8 mouse cellular contexts compared by ENCODE assay signal in the genomic region with DNA sequence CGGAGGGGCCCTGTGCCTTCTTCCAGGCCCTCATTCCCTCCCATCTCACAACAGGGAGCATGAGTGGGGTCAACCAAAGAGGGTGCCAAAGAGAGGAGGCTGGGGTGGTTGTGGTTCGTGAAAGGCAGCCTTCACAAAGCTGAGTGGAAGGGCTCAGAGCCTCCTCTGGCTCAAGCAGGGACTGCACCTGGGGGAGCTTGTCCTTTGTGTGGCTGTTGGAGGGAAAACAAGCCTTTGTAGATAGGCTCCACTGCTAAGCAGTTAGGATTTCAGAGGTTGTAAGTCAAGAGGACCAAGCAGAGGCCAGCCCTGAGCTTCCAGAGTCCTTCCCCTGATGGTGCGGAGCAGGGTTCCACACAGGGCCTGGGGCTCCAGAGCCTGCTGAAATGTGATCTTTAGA. TPM values are rescaled to one million over a fixed set of nuclear protein-coding genes. Genes with fewer than 3 reads are reported as not detected.
DNase-seq lines count a peak whose midpoint lies in the region; ATAC-seq and TF ChIP-seq lines count a peak whose summit lies in the region.
"Had no signal": no experiment of that assay in that cellular context is flagged by ENCODE, and none has a peak within 500 bp of the region (broad histone marks: within the 10 kb centered on the region; RNA-seq: fewer than 3 reads in every experiment).

No protein-coding gene starts in this region.

- peak overlapping the region; percentile 79 for H3K27ac ChIP-seq in kidney, embryonic 15.5 days
- no peak overlapping the region for H3K27ac ChIP-seq in CH12.LX (ENCODE audit: insufficient read depth, low read depth)
- H3K27ac ChIP-seq in cortical plate, adult 2 months (ENCODE audit: insufficient read depth, low read length) = no peak overlapping the region

- TF ChIP-seq CTCF in CH12.LX (conservative IDR thresholded peaks at IDR 0.05 in 1 of 2, IDR thresholded peaks at IDR 0.05 in 1 of 2; ENCODE audit: low read depth in 2 of 2, low read length in 2 of 2) = peak; percentile 9 to 36; a peak in 2 of 4 replicates
- 0 out of 2 replicates have a peak, but pooled peaks have one; percentile 7 for TF ChIP-seq CTCF in cortical plate, adult 2 months (IDR thresholded peaks at IDR 0.05; ENCODE audit: extremely low read depth, insufficient read depth, low read length)

- peaks cover 32% of the 10 kb centered on the region for H3K36me3 ChIP-seq in kidney, embryonic 15.5 days
- peaks cover 28 to 48% of the 10 kb centered on the region in 2 experiments for H3K36me3 ChIP-seq in CH12.LX (replicated peaks in 1 of 2; ENCODE audit: control insufficient read depth in 1 of 2, insufficient read depth in 1 of 2, low read length in 1 of 2)

- 32% methylated on average over 3 of the region's 3 CpGs for WGBS in kidney, embryonic 15.5 days

- H3K4me1 ChIP-seq in kidney, embryonic 15.5 days = peaks cover 81% of the 10 kb centered on the region
- H3K4me1 ChIP-seq in CH12.LX (ENCODE audit: control insufficient read depth in 1 of 2, insufficient read depth in 2 of 2) = peaks cover 6 to 49% of the 10 kb centered on the region in 2 experiments; a peak in 3 of 4 replicates
- no peaks in the 10 kb centered on the region for H3K4me1 ChIP-seq in cortical plate, adult 2 months (ENCODE audit: control insufficient read depth, insufficient read depth, low read length)

- ATAC-seq in kidney, embryonic 15.5 days (replicated peaks; ENCODE audit: low FRiP score) = peak; percentile 43; the same call in 1 of the 2 replicates
- peak; percentile 53; the same call in 1 of the 2 replicates for ATAC-seq in megakaryocyte-erythroid progenitor cell, adult 5-6 weeks (replicated peaks; ENCODE audit: low FRiP score, low TSS enrichment, poor library complexity, severe bottlenecking)

- H3K79me2 ChIP-seq in CH12.LX (replicated peaks; ENCODE audit: control insufficient read depth, extremely low read depth, insufficient read depth, poor library complexity, severe bottlenecking) = no peaks in the 10 kb centered on the region

- no peak overlapping the region for H3K4me3 ChIP-seq in kidney, embryonic 15.5 days (replicated peaks)
- no peak overlapping the region for H3K4me3 ChIP-seq in CH12.LX (replicated peaks in 1 of 3; ENCODE audit: low read depth in 2 of 3, low read length in 2 of 3, poor library complexity in 1 of 3)
- H3K4me3 ChIP-seq in cortical plate, adult 2 months (ENCODE audit: insufficient read depth, low read length) = no peak overlapping the region

- no peak; the same call in 1 of the 2 replicates for TF ChIP-seq RAD21 in CH12.LX (IDR thresholded peaks at IDR 0.05; ENCODE audit: low read depth, low read length)

- H3K27me3 ChIP-seq in kidney, embryonic 15.5 days = no peaks in the 10 kb centered on the region
- no peaks in the 10 kb centered on the region for H3K27me3 ChIP-seq in CH12.LX (replicated peaks)

- H3K9me3 ChIP-seq in kidney, embryonic 15.5 days (replicated peaks) = no peaks in the 10 kb centered on the region
- peaks cover 4% of the 10 kb centered on the region for H3K9me3 ChIP-seq in CH12.LX (replicated peaks; ENCODE audit: low read length)

- in situ Hi-C loops in CH12.LX (cut with MboI; ENCODE audit: low pct_ligation_motif_present, low pct_unique_long_range_greater_than_20kb, low sequenced_read_pairs) = no loop called here

- no peak for TF ChIP-seq EP300 in CH12.LX (IDR thresholded peaks at IDR 0.05; ENCODE audit: low read length)

- no peak for TF ChIP-seq POLR2A in CH12.LX (IDR thresholded peaks at IDR 0.05; ENCODE audit: low read depth, low read length)
- no peak for TF ChIP-seq POLR2A in cortical plate, adult 2 months (IDR thresholded peaks at IDR 0.05; ENCODE audit: extremely low read depth, insufficient read depth, low read length)

- H3K4me2 ChIP-seq in kidney, embryonic 15.5 days = no peak overlapping the region
- no peak overlapping the region for H3K4me2 ChIP-seq in CH12.LX (ENCODE audit: insufficient read depth, low read depth, poor library complexity, severe bottlenecking)

- dilution Hi-C loops in CH12.LX (cut with MboI; ENCODE audit: extremely low pct_ligation_motif_present, extremely low pct_unique_long_range_greater_than_20kb, low sequenced_read_pairs) = no loop called here

- no peak for DNase-seq in kidney, adult 9 months
- peak; percentile 37 for DNase-seq in CH12.LX (ENCODE audit: extremely low read depth)
- DNase-seq in MN1 (ENCODE audit: low spot score) = no peak
- DNase-seq in right cerebral cortex, adult 18-20 months = no peak
- DNase-seq: kidney, postnatal 14 days had no signal

- H3K9ac ChIP-seq in kidney, embryonic 15.5 days = no peak overlapping the region
- H3K9ac ChIP-seq in CH12.LX (ENCODE audit: insufficient read depth, low read depth) = no peak overlapping the region

TF ChIP-seq in CH12.LX, 34 proteins besides CTCF, POLR2A, EP300 and RAD21:
- TF ChIP-seq NELFE (IDR thresholded peaks at IDR 0.05; ENCODE audit: low read depth, low read length) (no peak), USF1 (IDR thresholded peaks at IDR 0.05; ENCODE audit: low read depth, low read length) (no peak)
TF ChIP-seq in CH12.LX: peak in this region for 0.

RNA-seq across cellular contexts. Expression of a gene that starts 14.4 kb away (rescaled TPM):
- 3.4 and 5.8 TPM in 2 replicates for polyA plus RNA-seq in kidney, embryonic 15.5 days (2015; fragmentation: Nextera tagmentation; extraction: Ambion mirVana)
- total RNA-seq in CH12.LX (2012; rRNA removed) (0.13 TPM in 1 of 2 replicates, not detected in the other), CH12.LX (2014; rRNA removed) (not detected in 2 replicates)
- not detected in 2 replicates for polyA plus RNA-seq in CH12.LX (2012; ENCODE audit: insufficient read length, low read depth)
- polyA plus RNA-seq in cortical plate, adult 2 months (2012; rRNA removed) = 0.36 and 0.67 TPM in 2 replicates
- 0.32 TPM in 1 of 2 replicates, not detected in the other for total RNA-seq in megakaryocyte-erythroid progenitor cell, adult 5-6 weeks (2014; fragmentation: Nextera tagmentation)
- not detected in 2 replicates for total RNA-seq in megakaryocyte-erythroid progenitor cell, adult 5-6 weeks (2017)

RNA-seq across cellular contexts. Expression of a gene that starts 34.5 kb away (rescaled TPM):
- polyA plus RNA-seq in kidney, embryonic 15.5 days (2015; fragmentation: Nextera tagmentation; extraction: Ambion mirVana) = 67.6 and 73.2 TPM in 2 replicates
- total RNA-seq in CH12.LX (2012; rRNA removed) = 69.1 and 75.1 TPM in 2 replicates
- total RNA-seq in CH12.LX (2014; rRNA removed) = 86.1 and 89.1 TPM in 2 replicates
- 60.4 and 67.9 TPM in 2 replicates for polyA plus RNA-seq in CH12.LX (2012; ENCODE audit: insufficient read length, low read depth)
- 83.8 and 92.1 TPM in 2 replicates for polyA plus RNA-seq in cortical plate, adult 2 months (2012; rRNA removed)
- total RNA-seq in megakaryocyte-erythroid progenitor cell, adult 5-6 weeks (2014; fragmentation: Nextera tagmentation) = 81.8 and 82.3 TPM in 2 replicates
- total RNA-seq in megakaryocyte-erythroid progenitor cell, adult 5-6 weeks (2017) = 60.4 and 66.0 TPM in 2 replicates

RNA-seq across cellular contexts. Expression of a gene that starts 39.1 kb away (rescaled TPM):
- polyA plus RNA-seq in kidney, embryonic 15.5 days (2015; fragmentation: Nextera tagmentation; extraction: Ambion mirVana) = 171 and 182 TPM in 2 replicates
- total RNA-seq in CH12.LX (2012; rRNA removed) = 97.2 and 123 TPM in 2 replicates
- total RNA-seq in CH12.LX (2014; rRNA removed) = 135 and 143 TPM in 2 replicates
- polyA plus RNA-seq in CH12.LX (2012; ENCODE audit: insufficient read length, low read depth) = 107 and 110 TPM in 2 replicates
- polyA plus RNA-seq in cortical plate, adult 2 months (2012; rRNA removed) = 22.3 and 23.5 TPM in 2 replicates
- 80.9 and 99.0 TPM in 2 replicates for total RNA-seq in megakaryocyte-erythroid progenitor cell, adult 5-6 weeks (2014; fragmentation: Nextera tagmentation)
- total RNA-seq in megakaryocyte-erythroid progenitor cell, adult 5-6 weeks (2017) = 82.9 and 105 TPM in 2 replicates

RNA-seq across cellular contexts. Expression of a gene that starts 44.6 kb away (rescaled TPM):
- 289 and 308 TPM in 2 replicates for polyA plus RNA-seq in kidney, embryonic 15.5 days (2015; fragmentation: Nextera tagmentation; extraction: Ambion mirVana)
- total RNA-seq in CH12.LX (2012; rRNA removed) = 139 and 143 TPM in 2 replicates
- 56.8 and 66.1 TPM in 2 replicates for total RNA-seq in CH12.LX (2014; rRNA removed)
- polyA plus RNA-seq in CH12.LX (2012; ENCODE audit: insufficient read length, low read depth) = 102 and 110 TPM in 2 replicates
- polyA plus RNA-seq in cortical plate, adult 2 months (2012; rRNA removed) = 586 and 591 TPM in 2 replicates
- total RNA-seq in megakaryocyte-erythroid progenitor cell, adult 5-6 weeks (2014; fragmentation: Nextera tagmentation) = 86.6 and 105 TPM in 2 replicates
- 31.9 and 32.4 TPM in 2 replicates for total RNA-seq in megakaryocyte-erythroid progenitor cell, adult 5-6 weeks (2017)

RNA-seq across cellular contexts. Expression of a gene that starts 57.6 kb away (rescaled TPM):
- polyA plus RNA-seq in kidney, embryonic 15.5 days (2015; fragmentation: Nextera tagmentation; extraction: Ambion mirVana) = 12.0 and 13.0 TPM in 2 replicates
- 48.3 and 67.6 TPM in 2 replicates for total RNA-seq in CH12.LX (2012; rRNA removed)
- total RNA-seq in CH12.LX (2014; rRNA removed) = 41.7 and 41.9 TPM in 2 replicates
- 49.2 and 54.4 TPM in 2 replicates for polyA plus RNA-seq in CH12.LX (2012; ENCODE audit: insufficient read length, low read depth)
- polyA plus RNA-seq in cortical plate, adult 2 months (2012; rRNA removed) = 16.8 and 17.0 TPM in 2 replicates
- total RNA-seq in megakaryocyte-erythroid progenitor cell, adult 5-6 weeks (2014; fragmentation: Nextera tagmentation) = 3.1 and 3.4 TPM in 2 replicates
- total RNA-seq in megakaryocyte-erythroid progenitor cell, adult 5-6 weeks (2017) = 2.7 and 6.0 TPM in 2 replicates
